Mouse (Mus musculus) kidney, embryonic 16.5 days (tissue): ENCODE measurements around the gene Syndig1. TPM values are rescaled to one million over a fixed set of nuclear protein-coding genes. Genes with fewer than 3 reads are reported as not detected.

Experiments
- ATAC-seq: fragments of 200-750 bp; cut with Nextera tagmentation; 2 replicates; pipeline ENCODE4 v1.8.0; 2017; ENCODE audit warnings: moderate TSS enrichment; ENCODE audit not compliant: low FRiP score, low TSS enrichment
- H3K27ac ChIP-seq: fragments of 300-500 bp; sonication (generic); 2 replicates; pipeline ENCODE4 v1.5.1; 2014; ENCODE audit warnings: low read length
- H3K27me3 ChIP-seq: fragments of 300-500 bp; sonication (generic); 2 replicates; pipeline ENCODE4 v1.6.1; 2014; ENCODE audit warnings: low read length, control low read depth, mixed read lengths; ENCODE audit not compliant: insufficient read depth
- H3K36me3 ChIP-seq: fragments of 300-500 bp; sonication (generic); 2 replicates; pipeline ENCODE4 v1.6.1; 2014; ENCODE audit warnings: low read length, control low read depth, mixed read lengths; ENCODE audit not compliant: insufficient read depth
- H3K4me1 ChIP-seq: fragments of 300-500 bp; sonication (generic); 2 replicates; pipeline ENCODE4 v1.6.1; 2014; ENCODE audit warnings: low read length, control low read depth, mixed read lengths; ENCODE audit not compliant: insufficient read depth
- H3K4me2 ChIP-seq: fragments of 300-500 bp; sonication (generic); replicated peaks from 2 replicates; pipeline ENCODE4 v1.6.1; 2014; ENCODE audit warnings: low read depth, low read length
- H3K4me3 ChIP-seq: fragments of 300-500 bp; sonication (generic); 2 replicates; pipeline ENCODE4 v1.5.1; 2014; ENCODE audit warnings: mild to moderate bottlenecking, low read length
- H3K9ac ChIP-seq: fragments of 300-500 bp; sonication (generic); replicated peaks from 2 replicates; pipeline ENCODE4 v1.6.1; 2014; ENCODE audit warnings: low read length
- H3K9me3 ChIP-seq: fragments of 300-500 bp; sonication (generic); 2 replicates; pipeline ENCODE4 v1.6.1; 2016; ENCODE audit warnings: low read length, control low read depth
- WGBS: fragments of 180-500 bp; shearing (Covaris S2); extraction: QIAGEN DNeasy Blood & Tissue Kit; methylation state at CpG from one replicate; pipeline ENCODE4 v1.1.7; 2014; 5-methylcytosine and 5-hydroxymethylcytosine counted together
- polyA plus RNA-seq: library from polyadenylated mRNA; unstranded; fragments of >200 nt; fragmentation: Nextera tagmentation; extraction: Ambion mirVana; gene quantifications from 2 replicates; pipeline ENCODE4 v1.2.1, GENCODE M21; 2015

The Syndig1 gene
- 5.2 and 6.1 TPM in 2 replicates for polyA plus RNA-seq

GRCm38 (mm10) chr2:149828911-149829310 is at the start of gene Syndig1:
Gene Syndig1, plus strand, starts transcription at chr2:149829211.
- Histone ChIP-seq H3K27ac (no peak within 1 kb of the TSS), H3K9ac (no peak within 1 kb of the TSS), H3K27me3 (peaks cover 45% of the 10 kb centered on the region), H3K36me3 (no peaks in the 10 kb centered on the region), H3K4me1 (peaks cover 20% of the 10 kb centered on the region), H3K9me3 (no peaks in the 10 kb centered on the region), H3K4me2 (peak within 1 kb of the TSS; percentile 94), H3K4me3 (peak within 1 kb of the TSS; percentile 57)
- ATAC-seq, result no peak
- WGBS, result 81% methylated on average over 2 of the region's 2 CpGs

DNA sequence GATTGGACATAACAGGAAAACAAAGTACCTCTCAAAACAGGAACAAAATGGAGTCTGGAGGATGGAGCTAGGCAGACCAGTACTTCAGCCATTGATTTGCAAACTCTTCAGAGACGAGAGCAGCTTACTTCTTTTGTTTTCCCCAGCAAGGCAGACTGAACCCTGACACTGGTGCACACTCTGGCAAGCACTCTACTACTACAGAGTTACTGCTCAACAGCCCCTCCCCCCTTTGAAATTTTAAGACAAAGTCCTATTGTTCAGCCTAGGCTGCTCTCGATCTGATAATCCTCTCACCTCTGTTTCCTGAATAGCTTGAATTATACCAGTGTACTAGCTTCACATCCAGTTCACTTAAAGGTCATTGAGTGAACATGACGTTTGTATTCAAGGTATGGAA is 30.4 kb upstream of the Syndig1 start:
- WGBS, result 17% methylated on average over 3 of the region's 3 CpGs
- H3K9ac ChIP-seq, result no peak overlapping the region
- H3K4me3 ChIP-seq, result no peak overlapping the region
- no peaks in the 10 kb centered on the region for H3K9me3 ChIP-seq
- H3K4me1 ChIP-seq, result no peaks in the 10 kb centered on the region
- peak; percentile 65; the same call in 1 of the 2 replicates for ATAC-seq
- no peak overlapping the region for H3K4me2 ChIP-seq
- no peaks in the 10 kb centered on the region for H3K36me3 ChIP-seq
- H3K27ac ChIP-seq, result no peak overlapping the region
- no peaks in the 10 kb centered on the region for H3K27me3 ChIP-seq

GRCm38 (mm10) chr2:149804599-149805140 is 24.3 kb upstream of the Syndig1 start:
- no peak overlapping the region for H3K4me3 ChIP-seq
- H3K27ac ChIP-seq, result no peak overlapping the region
- no peaks in the 10 kb centered on the region for H3K27me3 ChIP-seq
- no peak overlapping the region for H3K4me2 ChIP-seq
- H3K36me3 ChIP-seq, result no peaks in the 10 kb centered on the region
- no peaks in the 10 kb centered on the region for H3K4me1 ChIP-seq
- no peaks in the 10 kb centered on the region for H3K9me3 ChIP-seq
- ATAC-seq, result no peak
- H3K9ac ChIP-seq, result no peak overlapping the region
- WGBS, result 81% methylated on average over 3 of the region's 3 CpGs

DNA sequence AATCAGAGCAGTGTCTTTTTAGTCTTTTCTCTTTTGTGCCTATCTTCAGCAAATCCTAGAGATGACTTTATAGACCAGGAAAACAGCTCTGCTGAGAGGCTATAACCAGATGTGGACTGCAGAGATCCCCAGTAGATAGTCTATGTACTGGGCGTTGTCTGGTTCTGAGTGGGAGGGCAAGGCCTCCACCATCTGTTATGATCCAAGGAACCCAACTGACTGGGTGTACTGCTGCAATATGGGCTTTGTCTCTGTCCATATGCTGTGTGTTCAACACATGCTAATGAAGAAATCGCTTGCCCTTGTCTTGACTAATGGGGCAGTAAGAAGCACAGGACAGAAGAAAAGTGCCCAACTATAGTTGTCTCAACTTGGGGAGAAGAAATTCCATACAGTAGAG is 23.8 kb upstream of the Syndig1 start:
- Histone ChIP-seq H3K9me3 (no peaks in the 10 kb centered on the region), H3K36me3 (no peaks in the 10 kb centered on the region), H3K27me3 (no peaks in the 10 kb centered on the region), H3K27ac (no peak overlapping the region), H3K4me2 (no peak overlapping the region), H3K4me3 (no peak overlapping the region), H3K9ac (no peak overlapping the region), H3K4me1 (no peaks in the 10 kb centered on the region)
- WGBS, result 84% methylated on average over 2 of the region's 2 CpGs
- ATAC-seq, result no peak

DNA sequence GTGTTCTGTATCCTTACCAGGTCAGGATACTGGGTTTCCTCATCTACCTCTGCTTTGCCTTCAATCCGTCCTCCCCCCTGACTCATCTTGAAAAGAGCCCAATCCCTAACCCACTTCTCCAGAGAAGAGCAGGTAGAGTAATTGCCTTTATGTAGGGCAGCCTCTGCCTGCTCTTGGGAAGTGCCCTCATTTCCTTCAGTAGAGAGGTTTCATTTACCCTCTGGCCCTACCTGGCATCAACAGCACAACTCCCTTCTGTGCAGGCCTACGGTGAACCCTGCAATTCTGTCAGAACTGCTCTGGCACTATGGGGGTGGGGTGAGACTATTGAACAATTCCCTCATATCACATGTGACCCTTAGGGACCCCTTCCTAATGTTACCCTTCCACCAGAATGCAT is 16.1 kb upstream of the Syndig1 start:
- WGBS, result 80% methylated on average over 2 of the region's 2 CpGs
- H3K4me1 ChIP-seq, result no peaks in the 10 kb centered on the region
- no peak for ATAC-seq
- no peaks in the 10 kb centered on the region for H3K9me3 ChIP-seq
- no peak overlapping the region for H3K9ac ChIP-seq
- H3K27ac ChIP-seq, result no peak overlapping the region
- no peaks in the 10 kb centered on the region for H3K36me3 ChIP-seq
- no peaks in the 10 kb centered on the region for H3K27me3 ChIP-seq
- H3K4me2 ChIP-seq, result no peak overlapping the region
- no peak overlapping the region for H3K4me3 ChIP-seq

GRCm38 (mm10) chr2:149818395-149818794 is 10.6 kb upstream of the Syndig1 start:
- WGBS, result 70% methylated on average over 3 of the region's 3 CpGs
- H3K4me2 ChIP-seq, result no peak overlapping the region
- no peak overlapping the region for H3K27ac ChIP-seq
- no peak overlapping the region for H3K4me3 ChIP-seq
- ATAC-seq, result no peak
- no peaks in the 10 kb centered on the region for H3K27me3 ChIP-seq
- H3K9me3 ChIP-seq, result no peaks in the 10 kb centered on the region
- H3K9ac ChIP-seq, result no peak overlapping the region
- no peaks in the 10 kb centered on the region for H3K4me1 ChIP-seq
- H3K36me3 ChIP-seq, result no peaks in the 10 kb centered on the region

- H3K4me1 ChIP-seq, result no peaks in the 10 kb centered on the region
- no peak overlapping the region for H3K27ac ChIP-seq
- H3K9ac ChIP-seq, result no peak overlapping the region
- no peaks in the 10 kb centered on the region for H3K9me3 ChIP-seq
- WGBS, result 85% methylated on average over 3 of the region's 3 CpGs
- H3K4me3 ChIP-seq, result no peak overlapping the region
- H3K36me3 ChIP-seq, result no peaks in the 10 kb centered on the region
- no peaks in the 10 kb centered on the region for H3K27me3 ChIP-seq
- no peak overlapping the region for H3K4me2 ChIP-seq
- no peak for ATAC-seq
Measured at GRCm38 (mm10) chr2:149819751-149820150, 9.3 kb upstream of the Syndig1 start.

DNA sequence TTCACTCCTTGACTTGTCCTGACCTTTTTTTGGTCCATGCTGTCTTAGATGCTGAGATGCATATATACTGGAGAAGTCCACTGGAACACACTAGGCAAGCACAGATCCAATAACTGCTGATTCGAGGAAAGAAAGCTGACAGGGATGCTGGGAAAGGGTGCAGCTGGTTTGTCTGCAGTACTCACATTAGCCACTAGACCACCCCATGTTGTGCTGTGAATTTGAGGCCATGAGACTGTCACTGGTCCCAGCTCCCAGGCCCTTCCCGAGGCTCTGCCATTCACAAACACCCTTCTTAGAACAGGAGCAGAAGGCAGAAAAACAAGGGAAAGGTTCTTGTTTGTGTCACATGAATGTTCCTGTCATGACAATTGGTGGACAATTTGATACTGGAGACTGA is 8.8 kb upstream of the Syndig1 start:
- Histone ChIP-seq H3K9ac (no peak overlapping the region), H3K4me1 (no peaks in the 10 kb centered on the region), H3K9me3 (no peaks in the 10 kb centered on the region), H3K27ac (no peak overlapping the region), H3K4me2 (no peak overlapping the region), H3K36me3 (no peaks in the 10 kb centered on the region), H3K27me3 (no peaks in the 10 kb centered on the region), H3K4me3 (no peak overlapping the region)
- 39% methylated on average over 2 of the region's 2 CpGs for WGBS
- ATAC-seq, result no peak

DNA sequence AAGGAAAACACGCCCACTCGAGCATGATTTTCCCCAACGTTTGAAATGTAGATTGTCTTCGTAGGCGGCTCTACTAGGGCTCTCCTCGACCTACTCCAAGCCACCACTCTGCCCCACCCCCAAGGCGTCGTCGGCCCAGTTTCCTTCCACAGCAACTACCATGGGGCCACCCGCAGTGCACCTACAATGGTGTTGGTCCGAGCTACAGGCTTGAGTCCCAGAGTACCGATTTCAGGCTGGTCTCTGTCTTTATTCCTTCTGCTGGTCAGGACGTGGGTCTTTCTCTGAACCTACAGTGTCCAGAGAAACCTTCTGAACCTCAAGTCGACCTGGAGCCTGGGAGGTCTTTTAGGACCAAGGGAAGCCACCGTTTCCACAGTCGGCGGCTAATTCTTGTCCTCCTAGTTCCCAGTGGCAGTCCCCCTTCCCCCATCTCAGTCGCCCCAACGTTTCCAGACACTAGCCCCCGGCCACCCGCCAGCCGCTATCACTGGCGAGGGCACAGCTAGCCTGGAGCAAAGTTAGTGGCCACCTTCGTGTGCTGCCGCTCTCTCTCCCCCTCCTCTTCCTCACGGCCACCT is 1.0 kb downstream of the Syndig1 start:
- Histone ChIP-seq H3K4me1 (peaks cover 20% of the 10 kb centered on the region), H3K4me2 (peak overlapping the region; percentile 94), H3K4me3 (peak overlapping the region; percentile 57), H3K36me3 (no peaks in the 10 kb centered on the region), H3K27me3 (peaks cover 48% of the 10 kb centered on the region), H3K27ac (no peak overlapping the region), H3K9ac (peak overlapping the region; percentile 50), H3K9me3 (no peaks in the 10 kb centered on the region)
- 2% methylated on average over 26 of the region's 26 CpGs for WGBS
- peak; percentile 60 for ATAC-seq

DNA sequence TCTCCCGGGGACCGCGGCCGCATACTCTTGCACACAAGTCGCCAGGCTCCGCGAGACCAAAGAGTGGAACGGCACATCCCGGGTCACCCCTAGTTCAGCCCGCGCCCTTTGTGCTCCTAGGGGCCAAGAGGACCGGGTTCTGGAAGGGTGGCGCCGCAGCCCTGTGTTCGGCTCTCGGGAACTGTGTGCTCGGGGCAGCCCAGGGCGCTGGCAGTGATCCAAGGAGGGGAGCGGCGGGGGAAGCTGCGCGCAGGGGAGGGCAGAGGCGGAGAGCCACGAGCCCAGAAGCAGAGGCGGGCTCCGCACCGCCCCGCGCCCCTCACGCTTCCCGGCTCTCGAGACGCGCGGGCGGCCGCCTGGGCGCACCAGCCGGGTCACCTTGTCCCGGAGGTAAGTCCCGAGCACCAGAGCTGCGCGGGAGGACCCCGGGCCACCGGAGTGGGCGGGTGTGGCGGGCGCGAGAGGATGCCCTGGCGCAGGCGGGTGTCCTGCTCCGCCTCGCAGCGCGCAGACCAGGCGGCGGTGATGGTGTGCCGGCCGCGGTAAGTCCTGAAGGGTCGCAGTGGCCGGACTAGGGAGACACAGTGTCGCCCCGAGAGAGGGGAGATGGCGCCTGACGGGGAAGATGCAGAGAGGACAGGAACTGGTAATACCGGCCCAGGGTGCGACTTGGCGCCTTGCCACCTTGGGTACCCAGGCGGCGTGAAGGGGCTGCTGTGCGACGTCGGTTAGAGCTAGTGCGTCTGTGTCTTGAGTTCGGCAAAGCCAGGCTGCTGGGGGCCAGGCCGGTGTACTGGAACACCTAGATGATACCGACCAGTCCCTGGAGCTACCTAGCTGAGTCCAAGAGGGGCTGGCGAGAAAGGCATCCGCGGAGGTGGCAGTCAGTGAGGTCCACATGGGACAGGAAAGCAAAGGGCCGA is 1.8 kb downstream of the Syndig1 start, which contains the start of gene C530025M09Rik:
C530025M09Rik (minus strand) TSS at position 678 of the 923 bp plus-strand sequence.
- Histone ChIP-seq H3K4me2 (peak within 1 kb of the TSS; percentile 94), H3K36me3 (no peaks in the 10 kb centered on the region), H3K4me3 (peak within 1 kb of the TSS; percentile 57), H3K4me1 (peaks cover 20% of the 10 kb centered on the region), H3K9ac (peak within 1 kb of the TSS; percentile 50), H3K27me3 (peaks cover 48% of the 10 kb centered on the region), H3K9me3 (no peaks in the 10 kb centered on the region), H3K27ac (no peak within 1 kb of the TSS)
- ATAC-seq, result peak; percentile 85
- under 1% methylated on average over 70 of the region's 82 CpGs for WGBS
